Mouse (Mus musculus): ENCODE results near the gene Homer3. TPM values are rescaled to one million over a fixed set of nuclear protein-coding genes. Genes with fewer than 3 reads are reported as not detected.

The Homer3 gene
- polyA plus RNA-seq, 1 experiment from 2014 or later: 120 TPM

Other genes starting within 250 kb of the Homer3 start
- gene Mau2, start 240.1 kb upstream of the Homer3 start, polyA plus RNA-seq (2016; fragmentation: Nextera tagmentation; extraction: Ambion mirVana): 54.5 and 58.6 TPM in 2 replicates
- 53.4 and 55.3 TPM in 2 replicates for gene Sugp1, start 240.0 kb upstream of the Homer3 start, polyA plus RNA-seq (2016; fragmentation: Nextera tagmentation; extraction: Ambion mirVana)
- 0.35 and 0.68 TPM in 2 replicates for gene Tm6sf2, start 209.9 kb upstream of the Homer3 start, polyA plus RNA-seq (2016; fragmentation: Nextera tagmentation; extraction: Ambion mirVana)
- 0.05 and 0.12 TPM in 2 replicates for gene Hapln4, start 199.4 kb upstream of the Homer3 start, polyA plus RNA-seq (2016; fragmentation: Nextera tagmentation; extraction: Ambion mirVana)
- gene Ncan, start 162.0 kb upstream of the Homer3 start, polyA plus RNA-seq (2016; fragmentation: Nextera tagmentation; extraction: Ambion mirVana): 10.5 and 13.5 TPM in 2 replicates
- gene Nr2c2ap, start 151.5 kb upstream of the Homer3 start, polyA plus RNA-seq (2016; fragmentation: Nextera tagmentation; extraction: Ambion mirVana): 35.7 and 37.9 TPM in 2 replicates
- 17.1 and 19.2 TPM in 2 replicates for gene Rfxank, start 143.7 kb upstream of the Homer3 start, polyA plus RNA-seq (2016; fragmentation: Nextera tagmentation; extraction: Ambion mirVana)
- 38.5 and 41.6 TPM in 2 replicates for gene Borcs8, start 143.3 kb upstream of the Homer3 start, polyA plus RNA-seq (2016; fragmentation: Nextera tagmentation; extraction: Ambion mirVana)
- 0.71 and 0.74 TPM in 2 replicates for gene Mef2b, start 143.1 kb upstream of the Homer3 start, polyA plus RNA-seq (2016; fragmentation: Nextera tagmentation; extraction: Ambion mirVana)
- 68.8 and 70.2 TPM in 2 replicates for gene Tmem161a, start 110.5 kb upstream of the Homer3 start, polyA plus RNA-seq (2016; fragmentation: Nextera tagmentation; extraction: Ambion mirVana)
- 2.2 and 2.6 TPM in 2 replicates for gene Slc25a42, start 70.5 kb upstream of the Homer3 start, polyA plus RNA-seq (2016; fragmentation: Nextera tagmentation; extraction: Ambion mirVana)
- gene Sugp2, start 48.6 kb upstream of the Homer3 start, polyA plus RNA-seq (2016; fragmentation: Nextera tagmentation; extraction: Ambion mirVana): 55.7 and 56.7 TPM in 2 replicates
- 29.4 and 32.7 TPM in 2 replicates for gene Armc6, start 48.4 kb upstream of the Homer3 start, polyA plus RNA-seq (2016; fragmentation: Nextera tagmentation; extraction: Ambion mirVana)
- gene Ddx49, start 19.7 kb downstream of the Homer3 start, polyA plus RNA-seq (2016; fragmentation: Nextera tagmentation; extraction: Ambion mirVana): 54.9 and 57.2 TPM in 2 replicates
- gene Cope, start 19.7 kb downstream of the Homer3 start, polyA plus RNA-seq (2016; fragmentation: Nextera tagmentation; extraction: Ambion mirVana): 286 and 300 TPM in 2 replicates
- 4.1 and 4.5 TPM in 2 replicates for gene Cers1, start 32.9 kb downstream of the Homer3 start, polyA plus RNA-seq (2016; fragmentation: Nextera tagmentation; extraction: Ambion mirVana)
- gene Gdf1, start 47.0 kb downstream of the Homer3 start, polyA plus RNA-seq (2016; fragmentation: Nextera tagmentation; extraction: Ambion mirVana): 3.7 and 4.6 TPM in 2 replicates
- 14.5 and 16.3 TPM in 2 replicates for gene Upf1, start 70.5 kb downstream of the Homer3 start, polyA plus RNA-seq (2016; fragmentation: Nextera tagmentation; extraction: Ambion mirVana)
- gene Comp, start 90.7 kb downstream of the Homer3 start, polyA plus RNA-seq (2016; fragmentation: Nextera tagmentation; extraction: Ambion mirVana): 0.19 and 0.38 TPM in 2 replicates
- 14.8 and 16.4 TPM in 2 replicates for gene Crtc1, start 156.8 kb downstream of the Homer3 start, polyA plus RNA-seq (2016; fragmentation: Nextera tagmentation; extraction: Ambion mirVana)
- gene Klhl26, start 194.1 kb downstream of the Homer3 start, polyA plus RNA-seq (2016; fragmentation: Nextera tagmentation; extraction: Ambion mirVana): 19.9 and 20.2 TPM in 2 replicates
- 16.7 and 19.5 TPM in 2 replicates for gene Tmem59l, start 204.5 kb downstream of the Homer3 start, polyA plus RNA-seq (2016; fragmentation: Nextera tagmentation; extraction: Ambion mirVana)
- gene Crlf1, start 210.3 kb downstream of the Homer3 start, polyA plus RNA-seq (2016; fragmentation: Nextera tagmentation; extraction: Ambion mirVana): 34.1 and 48.4 TPM in 2 replicates
- gene Rex1bd, start 223.9 kb downstream of the Homer3 start, polyA plus RNA-seq (2016; fragmentation: Nextera tagmentation; extraction: Ambion mirVana): 126 and 136 TPM in 2 replicates
- gene Uba52, start 228.0 kb downstream of the Homer3 start, polyA plus RNA-seq (2016; fragmentation: Nextera tagmentation; extraction: Ambion mirVana): 879 and 899 TPM in 2 replicates
- 295 and 303 TPM in 2 replicates for gene Fkbp8, start 244.9 kb downstream of the Homer3 start, polyA plus RNA-seq (2016; fragmentation: Nextera tagmentation; extraction: Ambion mirVana)
- 52.6 and 57.2 TPM in 2 replicates for gene Kxd1, start 245.1 kb downstream of the Homer3 start, polyA plus RNA-seq (2016; fragmentation: Nextera tagmentation; extraction: Ambion mirVana)

Data from forebrain, embryonic 10.5 days (tissue).